Mouse (Mus musculus) cortical plate, adult 2 months (tissue): ENCODE data around the gene Zfp692.

Experiments
- CTCF ChIP-seq: fragments of 200-500 bp; IDR thresholded peaks from 2 replicates; pipeline ENCODE4 v1.5.1; 2011; ENCODE audit warnings: mild to moderate bottlenecking, control low read depth, low read length; ENCODE audit not compliant: insufficient read depth; ENCODE audit errors: extremely low read depth
- POLR2A ChIP-seq: fragments of 200-500 bp; IDR thresholded peaks from 2 replicates; pipeline ENCODE4 v1.6.1; 2011; ENCODE audit warnings: mild to moderate bottlenecking, low read length, control low read depth; ENCODE audit not compliant: insufficient read depth; ENCODE audit errors: extremely low read depth

- TF ChIP-seq POLR2A (no peak), CTCF (no peak)
These were observed 14.1 kb upstream of the Zfp692 start for GRCm38 (mm10) chr11:58292791-58293190.
